8 mouse cellular contexts compared by ENCODE assay signal in the genomic region with DNA sequence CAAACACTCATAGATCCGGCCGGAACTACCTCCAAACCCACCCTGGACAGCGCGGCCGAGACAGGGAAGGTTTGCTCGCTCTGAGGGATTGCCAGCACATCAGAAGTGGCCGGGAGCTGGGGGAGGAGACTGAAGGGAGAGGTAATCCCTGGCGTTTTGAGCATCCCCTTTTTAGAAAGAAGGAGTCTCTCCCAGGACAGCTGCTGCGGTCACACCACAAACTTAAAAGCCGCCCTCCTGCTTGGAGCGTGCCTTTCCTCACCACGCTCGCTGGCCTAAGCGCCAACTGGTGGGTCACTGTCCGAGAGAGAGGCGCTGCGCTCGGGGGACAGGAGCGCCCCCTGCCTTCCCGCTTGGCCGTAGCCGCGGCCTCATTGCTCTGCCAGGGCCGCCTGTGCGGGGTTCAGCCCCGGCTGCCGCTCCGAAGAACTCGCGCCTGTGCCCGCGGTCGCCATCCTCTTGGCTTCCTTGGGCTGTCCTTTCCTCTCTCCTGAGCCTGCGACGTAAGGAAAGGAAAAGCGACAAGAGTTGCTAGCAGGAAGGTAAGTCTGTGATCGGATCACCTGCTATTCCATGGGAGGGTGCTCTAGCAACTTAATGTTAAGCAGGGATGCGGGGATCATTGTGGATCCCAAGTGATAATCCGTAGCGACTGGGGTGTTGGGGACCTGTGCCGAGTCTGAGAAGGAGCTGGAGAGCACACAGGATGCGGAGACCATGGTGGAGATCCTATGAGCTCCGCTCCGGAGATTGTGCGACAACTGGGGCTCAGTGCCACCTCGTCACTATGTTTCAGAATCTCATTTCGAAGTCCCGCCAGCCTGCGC. TPM values are rescaled to one million over a fixed set of nuclear protein-coding genes. Genes with fewer than 3 reads are reported as not detected.
DNase-seq lines count a peak whose midpoint lies in the region; ATAC-seq lines count a peak whose summit lies in the region.

Gene Sema3d, plus strand, starts transcription at position 253 of the 827 bp plus-strand sequence.

- H3K4me1 ChIP-seq in hindbrain, embryonic 13.5 days (replicated peaks) = peaks cover 12% of the 10 kb centered on the region
- H3K4me1 ChIP-seq in lung, embryonic 15.5 days = 0 out of 2 replicates have a peak, but pooled peaks cover 3% of the 10 kb centered on the region

- peak; percentile 61 for DNase-seq in R1 (ENCODE audit: low read depth, low spot score)
- DNase-seq in cerebellum, postnatal 25 days = peak; percentile 82 to 88
- DNase-seq in gastrocnemius, adult 18-20 months (ENCODE audit: low spot score) = peak; percentile 15
- peak; percentile 73 to 83 for DNase-seq in layer of hippocampus, postnatal 10 days (ENCODE audit: low spot score in 2 of 2)
- peak; percentile 69 for DNase-seq in ovary, postnatal 14 days (ENCODE audit: low spot score)
- DNase-seq in urinary bladder, postnatal 10 days (ENCODE audit: low spot score) = peak; percentile 25

- H3K27me3 ChIP-seq in hindbrain, embryonic 13.5 days = peaks cover 26% of the 10 kb centered on the region
- H3K27me3 ChIP-seq in lung, embryonic 15.5 days = peaks cover 5% of the 10 kb centered on the region; the same call in 1 of the 2 replicates

- WGBS in hindbrain, embryonic 13.5 days = under 1% methylated on average over 49 of the region's 49 CpGs
- under 1% methylated on average over 49 of the region's 49 CpGs for WGBS in lung, embryonic 15.5 days

- H3K4me3 ChIP-seq in hindbrain, embryonic 13.5 days = peak within 1 kb of the TSS; percentile 48
- peak within 1 kb of the TSS; percentile 52 for H3K4me3 ChIP-seq in lung, embryonic 15.5 days

- H3K27ac ChIP-seq in hindbrain, embryonic 13.5 days = no peak within 1 kb of the TSS
- 0 out of 2 replicates have a peak within 1 kb of the TSS, but pooled peaks have one; percentile 5 for H3K27ac ChIP-seq in lung, embryonic 15.5 days

- no peaks in the 10 kb centered on the region for H3K9me3 ChIP-seq in hindbrain, embryonic 13.5 days
- no peaks in the 10 kb centered on the region for H3K9me3 ChIP-seq in lung, embryonic 15.5 days

- H3K4me2 ChIP-seq in hindbrain, embryonic 13.5 days = peak within 1 kb of the TSS; percentile 72
- peak within 1 kb of the TSS; percentile 93 for H3K4me2 ChIP-seq in lung, embryonic 15.5 days

- H3K36me3 ChIP-seq in hindbrain, embryonic 13.5 days = no peaks in the 10 kb centered on the region
- no peaks in the 10 kb centered on the region for H3K36me3 ChIP-seq in lung, embryonic 15.5 days

- ATAC-seq in hindbrain, embryonic 13.5 days (ENCODE audit: low FRiP score) = peak; percentile 98
- ATAC-seq in lung, embryonic 15.5 days (ENCODE audit: borderline replicate concordance, extremely low read depth, low FRiP score, low TSS enrichment) = peak; percentile 96

- H3K9ac ChIP-seq in hindbrain, embryonic 13.5 days = peak within 1 kb of the TSS; percentile 53
- H3K9ac ChIP-seq in lung, embryonic 15.5 days = peak within 1 kb of the TSS; percentile 43

RNA-seq across cellular contexts. Expression of gene Sema3d, which starts in this region (rescaled TPM):
- 1 to 10 TPM in 1 of 2 experiments, under 1 TPM in 1; 0.68 to 1.0 TPM for total RNA-seq in gastrocnemius, adult 18-20 months (2021)
- polyA plus RNA-seq in hindbrain, embryonic 13.5 days (2015; fragmentation: Nextera tagmentation; extraction: Ambion mirVana) = 1.7 and 2.1 TPM in 2 replicates
- 1 to 10 TPM; 5.0 to 5.1 TPM for total RNA-seq in layer of hippocampus, postnatal 10 days (2021)
- 9.7 and 9.8 TPM in 2 replicates for polyA plus RNA-seq in lung, embryonic 15.5 days (2015; fragmentation: Nextera tagmentation; extraction: Ambion mirVana)

Comparison
In these comparisons a context has a peak if more than half of its experiments do, and no peak if none do; other contexts are left out.
1. DNase-seq: peak in every context shown above with its lines; median percentile 85 in cerebellum, postnatal 25 days; 78 in layer of hippocampus, postnatal 10 days; 69 in ovary, postnatal 14 days; 61 in R1; 25 in urinary bladder, postnatal 10 days; 15 in gastrocnemius, adult 18-20 months.